Mouse (Mus musculus) erythroid progenitor cell, adult 5-6 weeks (primary cell): Measurements from ENCODE around the gene Wdr45. TPM values are rescaled to one million over a fixed set of nuclear protein-coding genes. Genes with fewer than 3 reads are reported as not detected.

Experiments used
- ATAC-seq: replicated peaks from 2 replicates; pipeline ENCODE4 v1.8.0; 2016; ENCODE audit warnings: moderate number of reproducible peaks, mild to moderate bottlenecking, moderate TSS enrichment, inconsistent platforms; ENCODE audit not compliant: poor library complexity, low FRiP score, severe bottlenecking
- total RNA-seq, 2 experiments: library from RNA; stranded (forward) in 1 of 2; stranded (reverse) in 1 of 2; fragments of 150-400 nt in 1 of 2; fragments of 186-747, 209-891 nt in 1 of 2; gene quantifications; 2 replicates each; pipeline versions ENCODE4 v1.2.3 to v1.2.4; 2015 to 2017; ENCODE audit warnings: low replicate concordance in 2 of 2

Gene Wdr45
- total RNA-seq (2015; ENCODE audit: low replicate concordance) (42.2 and 59.5 TPM in 2 replicates), total RNA-seq (2017; ENCODE audit: low replicate concordance) (36.0 and 46.8 TPM in 2 replicates)

DNA sequence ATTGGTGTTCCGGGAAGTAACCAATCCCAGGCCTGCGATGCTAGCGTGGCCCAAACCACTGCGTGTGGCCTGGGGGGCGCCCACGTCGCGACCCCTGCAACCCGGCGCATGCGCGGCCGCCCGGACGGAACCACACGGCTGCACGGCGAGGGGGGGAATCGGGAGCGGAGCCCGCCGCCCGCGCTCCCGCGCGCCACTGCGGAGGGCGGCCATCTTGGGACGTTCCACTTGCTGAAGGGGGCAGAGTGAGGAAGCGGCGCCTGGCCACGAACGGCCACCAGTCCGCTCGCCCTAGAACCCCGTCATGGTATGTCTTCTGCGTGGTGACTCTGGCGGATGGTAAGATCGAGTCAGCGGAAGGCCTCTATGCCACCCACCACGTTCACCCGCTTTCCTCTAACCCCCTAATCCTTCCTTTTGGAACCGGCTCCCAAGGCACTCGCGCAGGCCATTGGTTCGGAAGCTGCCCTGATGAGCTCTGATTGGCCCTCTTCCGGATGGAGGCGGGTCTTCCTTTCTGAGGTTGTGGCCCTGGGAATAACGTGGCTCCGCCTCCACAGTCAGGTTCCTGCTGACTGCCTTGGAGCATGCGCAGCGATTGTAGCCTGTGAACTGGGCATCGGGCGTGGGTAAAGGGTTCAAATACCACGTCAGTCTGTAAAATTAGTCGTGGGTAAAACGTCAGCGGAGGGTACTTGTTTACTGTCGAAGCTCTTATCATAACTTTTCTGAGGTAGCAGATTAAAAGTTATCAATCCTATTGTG lies at the start of gene Wdr45:
TSS of gene Wdr45 (plus strand) at position 199 of the 765 bp plus-strand sequence.
- ATAC-seq: peak; percentile 98

GRCm38 (mm10) chrX:7664791-7665190 lies 49.3 kb upstream of the Wdr45 start:
- no peak for ATAC-seq

GRCm38 (mm10) chrX:7665739-7666502 lies 48.2 kb upstream of the Wdr45 start:
- ATAC-seq: no peak

- peak; percentile 83 for ATAC-seq
These were observed 43.7 kb upstream of the Wdr45 start for GRCm38 (mm10) chrX:7670390-7670881.

DNA sequence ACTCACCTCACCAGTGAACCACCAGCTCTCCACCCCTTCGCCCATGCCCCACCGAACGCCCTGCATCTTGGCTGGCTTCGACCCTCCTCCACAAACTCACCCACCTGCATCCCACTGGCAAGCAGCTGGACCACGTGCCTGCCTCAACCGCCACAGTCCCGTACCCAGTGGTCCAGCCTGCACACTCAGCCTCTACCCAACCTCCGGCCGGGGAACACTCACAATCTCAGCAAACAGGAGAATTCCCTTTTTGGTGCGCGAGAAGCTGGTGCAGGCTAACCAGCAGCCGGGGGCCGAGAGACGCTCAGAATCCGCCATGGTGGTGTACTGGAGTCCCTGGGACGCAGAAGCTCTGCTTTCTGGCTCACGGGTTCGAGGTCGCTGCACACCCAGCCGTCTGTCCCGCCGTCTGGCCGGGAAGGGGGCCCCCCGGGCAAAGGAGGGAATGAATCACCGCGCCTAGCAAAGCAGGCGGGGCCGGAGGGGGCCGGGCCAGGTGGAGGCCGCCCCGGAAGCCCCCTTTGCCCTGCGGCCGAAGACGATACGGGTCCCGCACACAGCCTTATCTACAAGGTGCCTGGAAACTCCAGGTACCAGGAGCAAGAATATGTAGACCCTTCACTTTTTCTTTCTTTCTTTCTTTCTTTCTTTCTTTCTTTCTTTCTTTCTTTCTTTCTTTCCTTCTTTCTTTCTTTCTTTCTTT lies 43.1 kb upstream of the Wdr45 start, which contains the start of gene Plp2:
TSS of gene Plp2 (minus strand) at position 470 of the 703 bp plus-strand sequence.
- ATAC-seq: no peak; the same call in 1 of the 2 replicates

DNA sequence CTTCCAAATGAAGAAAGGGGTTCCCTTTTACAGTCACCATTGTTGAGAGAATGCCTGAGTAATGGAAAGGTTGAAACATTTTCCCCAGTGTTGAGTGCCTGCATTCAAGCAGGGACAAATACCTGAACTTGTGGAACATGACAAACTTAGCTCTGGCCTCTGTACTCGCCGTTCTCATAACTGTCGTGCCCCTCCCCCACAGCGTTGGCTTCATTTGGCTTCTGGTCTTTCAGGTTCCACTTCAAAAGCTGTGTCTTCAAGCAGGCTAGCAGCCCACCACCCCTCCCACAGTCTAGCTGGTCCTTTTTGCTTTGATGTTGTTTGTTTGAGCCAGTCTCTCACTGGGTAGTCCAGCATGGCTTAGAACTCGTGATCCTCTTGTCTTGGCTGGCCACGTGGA lies 41.4 kb upstream of the Wdr45 start:
- no peak for ATAC-seq

DNA sequence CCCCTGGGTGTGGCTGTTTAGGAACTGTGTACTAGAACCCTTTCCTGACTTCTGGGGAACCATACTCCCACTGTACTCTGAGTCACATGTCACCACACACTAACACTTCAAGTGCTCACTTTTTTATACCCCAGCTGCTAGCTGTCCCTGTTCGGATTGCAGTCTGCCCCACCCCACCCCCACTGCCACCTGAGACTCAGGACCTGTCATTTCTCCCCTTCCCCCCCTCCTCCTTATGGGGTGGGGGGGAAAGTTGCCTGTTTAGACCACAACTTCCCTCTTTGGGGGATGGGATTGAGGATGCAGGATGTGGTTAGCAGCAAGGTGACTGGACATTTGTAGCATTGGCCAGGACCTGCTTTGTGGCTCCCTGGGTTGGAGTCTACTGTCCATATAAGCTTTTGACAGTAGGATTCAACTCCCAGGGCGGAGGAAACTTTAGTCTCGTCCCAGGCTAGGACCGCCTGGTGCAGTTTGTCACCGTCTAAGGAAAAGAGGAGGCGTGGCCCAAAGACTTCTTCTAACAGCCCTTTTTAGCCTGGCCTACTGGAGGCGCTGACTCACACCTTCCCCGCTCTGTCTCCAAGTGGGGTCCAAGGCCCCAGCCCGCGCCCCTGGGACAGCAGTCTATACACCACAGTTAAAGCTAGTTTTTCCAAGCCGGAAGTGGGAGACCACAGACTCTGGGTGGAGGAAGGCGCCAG lies 40.4 kb upstream of the Wdr45 start:
- ATAC-seq: no peak

DNA sequence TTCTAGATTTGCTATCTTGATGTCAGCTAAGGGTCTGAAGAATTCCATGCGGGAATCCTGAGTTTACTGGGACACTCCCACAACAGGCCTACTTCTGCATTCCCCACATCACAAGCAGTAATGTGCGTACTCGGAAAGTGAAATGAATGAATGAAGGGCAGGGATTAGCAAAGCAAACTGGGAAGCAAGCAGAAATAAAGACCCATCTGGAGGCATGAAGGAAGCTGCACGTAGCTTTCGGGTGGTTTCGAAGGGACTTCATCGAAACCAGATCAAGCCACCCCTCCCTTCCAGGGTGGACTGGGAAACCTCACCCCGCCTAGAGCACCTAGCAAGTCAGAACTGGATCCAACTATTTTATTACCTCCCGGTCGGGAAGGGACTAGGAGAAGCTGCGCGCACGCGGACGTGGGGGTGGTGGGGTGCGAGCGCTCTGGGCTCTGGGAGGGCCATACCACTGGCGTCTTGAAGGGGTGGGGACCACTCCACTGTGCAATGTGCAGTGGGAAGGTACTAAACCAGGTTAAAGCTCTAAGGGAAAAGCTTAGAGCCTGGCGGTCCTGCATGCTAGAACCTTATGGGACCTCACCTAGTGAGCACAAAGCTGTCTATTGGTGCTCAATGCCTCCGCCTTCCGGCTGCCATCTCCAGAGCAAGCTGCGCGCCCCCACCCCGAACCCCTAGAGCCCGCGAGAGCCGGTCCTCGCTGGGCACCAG lies 39.7 kb upstream of the Wdr45 start:
- no peak for ATAC-seq

- no peak for ATAC-seq
These were observed 39.1 kb upstream of the Wdr45 start for GRCm38 (mm10) chrX:7675001-7675380.

GRCm38 (mm10) chrX:7678986-7679385 lies 35.1 kb upstream of the Wdr45 start:
- ATAC-seq: no peak

DNA sequence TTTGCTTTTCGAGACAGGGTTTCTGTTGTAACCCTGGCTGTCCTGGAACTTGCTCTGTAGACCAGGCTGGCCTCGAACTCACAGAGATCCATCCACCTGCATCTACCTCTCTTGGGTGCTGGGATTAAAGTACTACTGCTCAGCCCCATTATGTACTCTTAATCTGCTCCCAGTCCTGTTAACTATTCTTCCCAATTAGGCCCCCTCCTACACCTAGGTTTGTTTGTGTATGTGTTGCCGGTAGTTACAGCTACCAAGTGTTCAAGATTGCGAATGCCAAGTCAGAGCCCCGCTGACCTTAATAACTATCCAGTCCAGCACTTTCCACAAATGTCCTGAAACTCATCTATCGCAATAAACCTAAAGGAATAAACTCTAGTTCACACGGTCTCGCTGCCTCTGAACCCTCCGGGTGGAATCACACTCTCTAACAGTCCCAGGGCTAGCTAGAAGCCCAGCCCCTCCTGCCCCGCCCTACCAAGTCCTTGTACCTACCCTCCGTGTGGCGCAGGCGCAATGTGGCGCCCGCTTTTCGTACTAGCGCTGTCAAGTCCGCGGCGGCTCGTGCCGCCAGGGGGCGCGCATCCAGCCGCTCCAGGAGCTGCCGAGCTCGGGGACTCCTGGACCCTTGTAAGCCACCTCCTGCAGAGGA lies 34.6 kb upstream of the Wdr45 start:
- peak; percentile 99 for ATAC-seq

- no peak for ATAC-seq
These were observed 34.1 kb upstream of the Wdr45 start for GRCm38 (mm10) chrX:7680057-7680412.

GRCm38 (mm10) chrX:7680864-7681263 lies 33.3 kb upstream of the Wdr45 start, which contains the start of gene Magix:
Magix (minus strand) TSS chrX:7681251.
- no peak for ATAC-seq

- ATAC-seq: no peak
These were observed 25.8 kb upstream of the Wdr45 start for GRCm38 (mm10) chrX:7688321-7688720.

DNA sequence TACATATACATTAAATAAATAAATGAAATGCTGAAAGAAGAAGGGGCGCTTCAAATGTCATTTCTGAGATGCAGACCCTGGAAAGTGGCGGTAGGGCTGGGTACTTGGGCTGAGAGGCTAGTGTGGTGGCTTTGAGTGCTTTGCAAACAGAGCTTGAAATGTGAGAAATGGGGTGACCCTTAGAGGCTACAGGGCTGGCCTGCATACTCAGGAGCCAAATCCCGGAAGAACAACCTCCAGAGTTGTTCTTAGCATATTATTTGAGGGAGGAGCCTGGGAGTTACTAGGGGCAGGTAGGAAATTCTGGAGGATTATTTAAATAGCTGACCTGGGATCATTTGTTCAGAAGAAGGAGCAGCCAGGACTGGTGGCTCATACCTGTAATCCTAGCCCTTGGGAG lies 23.6 kb upstream of the Wdr45 start:
- ATAC-seq: no peak

- no peak for ATAC-seq
These were observed 21.3 kb upstream of the Wdr45 start for GRCm38 (mm10) chrX:7692862-7693261.

DNA sequence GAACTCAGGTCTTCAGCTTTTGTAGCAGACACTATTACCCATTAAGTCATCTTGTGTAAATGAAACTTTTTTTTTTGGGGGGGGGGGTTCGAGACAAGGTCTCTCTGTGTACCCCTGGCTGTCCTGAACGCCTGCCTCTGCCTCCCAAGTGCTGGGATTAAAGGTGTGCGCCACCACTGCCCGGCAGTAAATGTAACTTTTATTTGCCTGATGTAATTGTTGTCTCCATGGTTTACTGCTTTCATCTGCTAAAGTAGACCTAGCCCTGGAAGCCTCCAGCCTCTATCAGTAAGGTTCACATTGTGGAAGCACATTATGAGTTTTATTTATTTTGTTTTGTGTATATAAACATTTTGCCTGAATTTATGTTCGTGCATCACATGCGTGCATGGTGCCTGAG lies 17.6 kb upstream of the Wdr45 start:
- peak; percentile 3; the same call in 1 of the 2 replicates for ATAC-seq

- ATAC-seq: peak; percentile 100
These were observed 17.2 kb upstream of the Wdr45 start, which contains the start of gene Gpkow for GRCm38 (mm10) chrX:7696954-7697381. Gpkow (plus strand) TSS chrX:7697131.
